Mouse (Mus musculus): ENCODE results near the gene Kars.

The Kars gene

GRCm38 (mm10) chr8:111978147-111978546 lies 33.0 kb downstream of the Kars start:
- no peak for DNase-seq

- no peak for DNase-seq
Observed at GRCm38 (mm10) chr8:111976326-111976725, 34.8 kb downstream of the Kars start.

- DNase-seq, result no peak
Observed at GRCm38 (mm10) chr8:111975706-111976105, 35.4 kb downstream of the Kars start.

GRCm38 (mm10) chr8:111974138-111974537 lies 37.0 kb downstream of the Kars start:
- DNase-seq, result no peak

GRCm38 (mm10) chr8:111968991-111969390 lies 42.1 kb downstream of the Kars start:
- no peak for DNase-seq

- DNase-seq, result no peak
Observed at GRCm38 (mm10) chr8:111968541-111968940, 42.6 kb downstream of the Kars start.

- DNase-seq, result no peak
Observed at GRCm38 (mm10) chr8:111967246-111967870, 43.8 kb downstream of the Kars start.

- no peak for DNase-seq
Observed at GRCm38 (mm10) chr8:111964849-111965561, 46.1 kb downstream of the Kars start.

GRCm38 (mm10) chr8:111964351-111964750 lies 46.8 kb downstream of the Kars start:
- DNase-seq, result no peak

GRCm38 (mm10) chr8:111963546-111963945 lies 47.6 kb downstream of the Kars start:
- no peak for DNase-seq

GRCm38 (mm10) chr8:111963091-111963490 lies 48.0 kb downstream of the Kars start:
- no peak for DNase-seq

GRCm38 (mm10) chr8:111962589-111962988 lies 48.5 kb downstream of the Kars start:
- DNase-seq, result no peak

GRCm38 (mm10) chr8:111961330-111961729 lies 49.8 kb downstream of the Kars start:
- DNase-seq, result no peak

- DNase-seq, result no peak
Observed at GRCm38 (mm10) chr8:111960591-111961321, 50.4 kb downstream of the Kars start.

GRCm38 (mm10) chr8:111957231-111957630 lies 53.9 kb downstream of the Kars start:
- DNase-seq, result no peak

- no peak for DNase-seq
Observed at GRCm38 (mm10) chr8:111955879-111956278, 55.2 kb downstream of the Kars start.

- DNase-seq, result no peak
Observed at GRCm38 (mm10) chr8:111954844-111955594, 56.1 kb downstream of the Kars start.

- DNase-seq, result no peak
Observed at GRCm38 (mm10) chr8:111951936-111952335, 59.2 kb downstream of the Kars start.

GRCm38 (mm10) chr8:111951317-111951716 lies 59.8 kb downstream of the Kars start:
- DNase-seq, result no peak

GRCm38 (mm10) chr8:111950846-111951245 lies 60.3 kb downstream of the Kars start:
- no peak for DNase-seq

GRCm38 (mm10) chr8:111947954-111948353 lies 63.2 kb downstream of the Kars start:
- no peak for DNase-seq

- DNase-seq, result no peak
Observed at GRCm38 (mm10) chr8:111947144-111947543, 64.0 kb downstream of the Kars start.

GRCm38 (mm10) chr8:111943544-111943943 lies 67.6 kb downstream of the Kars start:
- no peak for DNase-seq

All from right cerebral cortex, postnatal 4 days (tissue).